Mouse (Mus musculus) central nervous system, embryonic 11.5 days (tissue): ENCODE measurements around the gene Zfp493. TPM values are rescaled to one million over a fixed set of nuclear protein-coding genes. Genes with fewer than 3 reads are reported as not detected.

Experiments used
- polyA plus RNA-seq: library from polyadenylated mRNA; depleted of rRNA; stranded (reverse); fragments of >200 nt; gene quantifications from 2 replicates; pipeline ENCODE4 v1.2.3, GENCODE M21; 2012; rRNA removed

Gene Zfp493
- polyA plus RNA-seq, result 2.1 and 3.5 TPM in 2 replicates

DNA sequence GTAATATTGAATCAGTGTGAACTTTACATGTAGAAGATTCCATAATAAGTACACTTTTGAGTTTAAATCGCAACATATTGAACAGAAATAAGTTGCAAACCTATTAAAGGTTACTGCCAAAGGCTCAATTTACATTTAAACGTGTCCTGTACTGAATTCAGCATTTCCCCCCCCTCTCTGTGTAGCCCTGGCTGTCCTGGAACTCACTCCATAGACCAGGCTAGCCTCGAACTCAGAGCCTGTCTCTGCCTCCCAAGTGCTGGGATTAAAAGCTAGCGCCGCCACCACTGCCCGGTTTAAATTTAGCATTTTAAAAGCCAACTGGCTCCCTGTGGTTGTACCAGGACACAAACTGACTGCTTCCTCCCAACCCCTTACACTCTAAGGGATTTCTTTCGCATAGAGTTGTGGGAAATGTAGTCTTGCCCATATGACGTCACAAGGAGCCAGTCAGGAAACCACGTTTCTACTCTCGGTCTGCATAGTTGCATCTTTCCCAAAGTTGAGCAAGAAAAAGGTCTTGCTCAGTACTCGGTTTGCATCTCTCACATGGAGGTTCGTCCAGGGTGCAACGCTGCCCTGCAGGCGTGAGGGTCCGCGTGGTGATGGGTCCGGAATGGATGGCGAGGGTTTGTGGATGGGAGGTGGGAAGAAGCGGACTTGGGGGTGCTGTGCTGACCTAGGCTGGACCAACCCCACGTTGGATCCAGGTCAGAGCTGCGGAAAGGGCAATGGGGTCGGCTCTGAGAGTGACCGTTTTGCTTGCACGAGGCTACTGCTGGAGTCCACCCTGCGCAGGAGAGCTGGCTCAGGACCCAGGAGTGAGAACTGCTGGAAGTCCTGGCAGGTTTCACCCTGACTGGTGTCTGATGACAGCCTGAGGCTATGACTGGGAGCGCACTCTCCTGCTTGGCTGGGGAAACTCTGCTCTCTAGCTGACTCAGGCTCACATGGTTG lies at the start of gene Zfp493:
Gene Zfp493 (plus strand): TSS at position 429 of the 957 bp plus-strand sequence.

DNA sequence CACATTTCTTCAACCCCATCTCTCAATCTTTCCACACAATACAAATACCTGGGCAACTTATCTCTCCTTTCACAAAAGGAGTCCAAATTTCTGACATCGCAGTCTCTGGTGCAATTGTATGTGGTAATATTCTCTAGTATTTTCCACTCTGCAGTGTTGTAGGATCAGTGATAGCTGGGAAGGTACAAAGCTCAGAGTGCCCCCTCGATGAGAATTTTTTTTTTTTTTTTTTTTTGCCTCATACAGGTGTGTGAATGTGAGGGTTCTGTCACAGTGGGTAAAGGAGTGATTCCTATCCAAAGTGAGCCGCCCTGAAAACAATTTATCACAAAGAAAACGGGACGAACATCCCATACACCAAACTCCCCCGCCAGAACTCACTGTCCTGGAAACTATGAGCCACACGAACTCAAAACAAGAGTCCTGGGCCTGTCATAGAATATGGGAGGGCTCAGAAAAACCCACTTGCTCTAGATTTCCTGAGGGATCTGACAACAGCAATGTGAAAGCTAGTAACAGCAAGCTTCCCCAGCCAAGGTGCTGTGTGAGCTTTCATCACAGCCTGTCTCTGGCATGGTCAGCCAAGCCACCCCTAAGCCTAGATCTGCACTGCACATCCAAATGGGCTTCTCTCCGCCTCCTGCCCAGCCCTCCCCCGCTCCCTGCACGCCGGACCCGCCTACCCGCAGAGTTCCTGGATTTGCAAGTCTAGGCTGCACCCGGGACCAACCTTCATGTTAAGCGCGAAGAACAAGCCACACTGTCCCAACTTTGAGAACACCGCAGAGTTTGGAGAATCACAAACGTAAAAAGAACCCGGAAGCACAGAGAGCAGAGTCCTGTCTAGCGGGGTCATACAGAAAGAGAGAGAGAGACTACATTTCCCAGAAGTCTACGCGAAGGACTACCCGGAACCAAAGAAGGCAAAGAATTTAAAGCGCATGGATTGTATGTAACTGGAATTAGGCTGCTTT lies 24.9 kb upstream of the Zfp493 start, which contains the start of gene Zfp85:
Gene Zfp85 (minus strand): TSS at position 896 of the 974 bp plus-strand sequence.

GRCm38 (mm10) chr13:67813710-67814660 lies 34.5 kb downstream of the Zfp493 start, which contains the start of gene Zfp273:
Gene Zfp273, plus strand, starts transcription at chr13:67813740.

DNA sequence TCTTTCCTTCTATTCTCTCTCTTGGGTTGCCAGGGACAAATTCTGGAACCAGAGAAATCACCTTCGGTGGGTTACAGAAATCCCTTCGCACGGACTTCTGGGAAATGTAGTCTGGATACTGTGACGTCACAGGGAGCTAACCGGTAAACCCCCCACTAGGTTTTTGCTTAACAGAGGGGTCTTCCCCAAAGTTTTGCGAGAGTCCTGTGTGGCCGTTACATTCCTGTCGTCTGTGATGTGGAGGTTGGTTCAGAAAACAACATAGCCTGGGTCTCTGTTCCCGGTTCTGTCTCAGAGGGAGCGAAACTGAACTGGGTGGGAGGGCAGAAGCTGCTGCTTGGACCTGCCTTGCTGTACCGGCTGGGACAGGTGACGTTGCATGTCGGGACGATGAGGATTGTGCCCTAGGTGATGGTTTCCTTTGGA lies 51.4 kb downstream of the Zfp493 start, which contains the start of gene Gm10037:
Gene Gm10037 (plus strand): TSS at position 196 of the 426 bp plus-strand sequence.

Other genes starting within 250 kb of the Zfp493 start
- 8.5 and 11.2 TPM in 2 replicates for gene Zfp748, start 225.9 kb upstream of the Zfp493 start, polyA plus RNA-seq
- gene Zfp729b, start 170.0 kb upstream of the Zfp493 start, polyA plus RNA-seq, result 1.2 and 3.6 TPM in 2 replicates
- gene Gm49345, start 141.9 kb upstream of the Zfp493 start, polyA plus RNA-seq, result 0.11 TPM in 1 of 2 replicates, not detected in the other
- gene Zfp729a, start 141.9 kb upstream of the Zfp493 start, polyA plus RNA-seq, result 1.9 and 3.4 TPM in 2 replicates
- gene Zfp738, start 92.6 kb upstream of the Zfp493 start, polyA plus RNA-seq, result 6.1 and 11.8 TPM in 2 replicates
- 5.8 and 10.6 TPM in 2 replicates for gene Zfp65, start 50.5 kb upstream of the Zfp493 start, polyA plus RNA-seq
- gene Zfp85, start 24.5 kb upstream of the Zfp493 start, polyA plus RNA-seq, result 4.4 and 5.5 TPM in 2 replicates
- 3.3 and 5.9 TPM in 2 replicates for gene Zfp273, start 34.0 kb downstream of the Zfp493 start, polyA plus RNA-seq
- 4.2 and 6.3 TPM in 2 replicates for gene Gm10037, start 51.4 kb downstream of the Zfp493 start, polyA plus RNA-seq
- 0.12 TPM in 1 of 2 replicates, not detected in the other for gene BC048507, start 83.6 kb downstream of the Zfp493 start, polyA plus RNA-seq